Mouse (Mus musculus) ES-E14 (cell line): ENCODE results near the gene Epb41l4b.

Experiments
- CHD2 ChIP-seq: IDR thresholded peaks from 2 replicates; pipeline ENCODE4 v1.6.1; 2014; ENCODE audit warnings: mild to moderate bottlenecking, low read depth, low read length, inconsistent platforms
- HCFC1 ChIP-seq: IDR thresholded peaks from 2 replicates; pipeline ENCODE4 v1.6.1; 2012; ENCODE audit warnings: low read length, inconsistent platforms, borderline replicate concordance; ENCODE audit not compliant: insufficient read depth
- MAFK ChIP-seq: IDR thresholded peaks from 2 replicates; pipeline ENCODE4 v1.6.1; 2014; ENCODE audit warnings: mild to moderate bottlenecking, low read depth, low read length, inconsistent platforms; ENCODE audit not compliant: insufficient read depth
- ZC3H11A ChIP-seq: IDR thresholded peaks from 2 replicates; pipeline ENCODE4 v1.6.1; 2012; ENCODE audit warnings: low read depth, mild to moderate bottlenecking, inconsistent platforms, low read length, borderline replicate concordance
- ZNF384 ChIP-seq: IDR thresholded peaks from 2 replicates; pipeline ENCODE4 v1.6.1; 2012; ENCODE audit warnings: low read depth, low read length, inconsistent platforms

GRCm38 (mm10) chr4:57010425-57010824, 132.8 kb downstream of the Epb41l4b start:
- TF ChIP-seq ZNF384 (no peak), HCFC1 (no peak), ZC3H11A (no peak), CHD2 (no peak), MAFK (no peak)
